24 mouse cellular contexts compared by ENCODE assay signal in the genomic region with DNA sequence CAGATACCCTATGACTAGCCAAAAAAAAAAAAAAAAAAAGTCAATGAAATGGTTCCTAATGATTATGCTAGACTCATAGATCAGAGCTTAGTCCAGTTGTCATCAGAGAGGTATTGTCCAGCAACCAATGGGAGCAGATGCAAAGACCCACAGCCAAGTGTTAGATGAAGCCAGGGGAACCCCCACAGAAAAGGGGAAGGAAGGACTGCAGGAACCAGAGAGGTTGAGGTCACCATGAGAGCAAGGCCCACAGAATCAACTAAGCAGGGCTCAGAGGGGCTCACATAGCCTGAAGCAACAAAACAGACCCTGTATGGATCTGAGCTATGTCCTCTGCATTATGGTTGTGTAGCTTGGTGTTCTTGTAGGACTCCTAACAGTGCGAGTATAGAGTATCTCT. TPM values are rescaled to one million over a fixed set of nuclear protein-coding genes. Genes with fewer than 3 reads are reported as not detected.
DNase-seq lines count a peak whose midpoint lies in the region; ATAC-seq lines count a peak whose summit lies in the region.
"Had no signal": no experiment of that assay in that cellular context is flagged by ENCODE, and none has a peak within 500 bp of the region (broad histone marks: within the 10 kb centered on the region; RNA-seq: fewer than 3 reads in every experiment).

No protein-coding gene starts in this region.

- no peaks in the 10 kb centered on the region for H3K27me3 ChIP-seq in heart, embryonic 10.5 days (ENCODE audit: insufficient read depth, poor library complexity, severe bottlenecking)
- H3K27me3 ChIP-seq in hindbrain, embryonic 10.5 days (ENCODE audit: insufficient read depth, poor library complexity, severe bottlenecking) = peaks cover 3% of the 10 kb centered on the region; the same call in 1 of the 2 replicates
- no peaks in the 10 kb centered on the region for H3K27me3 ChIP-seq in forebrain, embryonic 10.5 days (ENCODE audit: poor library complexity, severe bottlenecking)
- H3K27me3 ChIP-seq: embryonic facial prominence, embryonic 12.5 days; heart, embryonic 13.5 days; intestine, embryonic 15.5 days had no signal

- no peaks in the 10 kb centered on the region for H3K36me3 ChIP-seq in heart, embryonic 10.5 days
- no peaks in the 10 kb centered on the region for H3K36me3 ChIP-seq in hindbrain, embryonic 10.5 days
- H3K36me3 ChIP-seq in forebrain, embryonic 10.5 days (replicated peaks) = no peaks in the 10 kb centered on the region
- H3K36me3 ChIP-seq: embryonic facial prominence, embryonic 12.5 days; forebrain, embryonic 12.5 days; heart, embryonic 13.5 days; hindbrain, embryonic 13.5 days; intestine, embryonic 15.5 days had no signal

- peak; percentile 99 for ATAC-seq in common myeloid progenitor, adult 5-6 weeks (replicated peaks; ENCODE audit: low read depth, poor library complexity, severe bottlenecking)
- ATAC-seq in megakaryocyte, adult 5-6 weeks (ENCODE audit: poor library complexity, severe bottlenecking) = peak; percentile 72
- ATAC-seq: forebrain, postnatal 0 days; hindbrain, postnatal 0 days; intestine, embryonic 15.5 days had no signal

- no peaks in the 10 kb centered on the region for H3K4me1 ChIP-seq in heart, embryonic 10.5 days
- no peaks in the 10 kb centered on the region for H3K4me1 ChIP-seq in hindbrain, embryonic 10.5 days (replicated peaks)
- H3K4me1 ChIP-seq in forebrain, embryonic 10.5 days = no peaks in the 10 kb centered on the region
- H3K4me1 ChIP-seq: embryonic facial prominence, embryonic 12.5 days; forebrain, embryonic 12.5 days; heart, embryonic 13.5 days; hindbrain, embryonic 13.5 days; intestine, embryonic 15.5 days had no signal

- no peak overlapping the region for H3K27ac ChIP-seq in heart, embryonic 10.5 days
- H3K27ac ChIP-seq in hindbrain, embryonic 10.5 days = no peak overlapping the region
- H3K27ac ChIP-seq in forebrain, embryonic 10.5 days = no peak overlapping the region
- H3K27ac ChIP-seq: embryonic facial prominence, embryonic 12.5 days; forebrain, embryonic 12.5 days; gastrocnemius, adult 2 months; heart, embryonic 13.5 days; hindbrain, embryonic 13.5 days; hindbrain, postnatal 0 days; intestine, embryonic 15.5 days had no signal

- 63% methylated on average over 1 of the region's 1 CpGs for WGBS in heart, embryonic 10.5 days
- 88% methylated on average over 1 of the region's 1 CpGs for WGBS in hindbrain, embryonic 10.5 days
- 89% methylated on average over 1 of the region's 1 CpGs for WGBS in forebrain, embryonic 10.5 days

- DNase-seq in heart, embryonic 10.5 days (ENCODE audit: low spot score) = peak; percentile 33
- DNase-seq in heart, adult 9 months (ENCODE audit: low spot score in 2 of 2) = no peak
- peak; percentile 11 for DNase-seq in 416B (ENCODE audit: low read depth)
- no peak for DNase-seq in hindbrain, embryonic 10.5 days (ENCODE audit: low spot score)
- no peak for DNase-seq in c-Kit-positive CD71-positive TER-119-positive erythroid progenitor cells, embryonic 14.5 days (ENCODE audit: low spot score)
- DNase-seq in forebrain, embryonic 10.5 days (ENCODE audit: extremely low spot score, low spot score) = no peak
- DNase-seq: adrenal gland, adult 2 months; adrenal gland, postnatal 25 days; cerebellum, adult 11 months; cerebellum, adult 8-10 months; cerebellum, postnatal 14 days; forebrain, postnatal 0 days; gastrocnemius, adult 2 months; gastrocnemius, postnatal 25 days; heart, adult 18-20 months; heart, postnatal 36 days had no signal

- H3K9me3 ChIP-seq in heart, embryonic 10.5 days = no peaks in the 10 kb centered on the region
- H3K9me3 ChIP-seq in hindbrain, embryonic 10.5 days = no peaks in the 10 kb centered on the region
- H3K9me3 ChIP-seq in forebrain, embryonic 10.5 days = no peaks in the 10 kb centered on the region
- H3K9me3 ChIP-seq: embryonic facial prominence, embryonic 12.5 days; forebrain, embryonic 12.5 days; hindbrain, embryonic 13.5 days; intestine, embryonic 15.5 days had no signal

- H3K4me3 ChIP-seq in heart, embryonic 10.5 days = no peak overlapping the region
- H3K4me3 ChIP-seq in hindbrain, embryonic 10.5 days = no peak overlapping the region
- no peak overlapping the region for H3K4me3 ChIP-seq in forebrain, embryonic 10.5 days
- H3K4me3 ChIP-seq: embryonic facial prominence, embryonic 12.5 days; forebrain, embryonic 12.5 days; gastrocnemius, adult 2 months; heart, embryonic 13.5 days; hindbrain, embryonic 13.5 days; intestine, embryonic 15.5 days had no signal

RNA-seq across cellular contexts. Expression of gene Cds1, which starts 11.2 kb away (rescaled TPM):
- 0.42 and 0.64 TPM in 2 replicates for polyA plus RNA-seq in heart, embryonic 10.5 days (2016; fragmentation: Nextera tagmentation; extraction: Ambion mirVana)
- total RNA-seq in common myeloid progenitor, adult 5-6 weeks (2017) = 3.6 and 5.3 TPM in 2 replicates
- total RNA-seq in megakaryocyte, adult 5-6 weeks (2015) = 8.3 and 10.2 TPM in 2 replicates
- total RNA-seq in megakaryocyte, adult 5-6 weeks (2017) = 6.8 TPM in 2 replicates
- 0.73 and 1.2 TPM in 2 replicates for polyA plus RNA-seq in hindbrain, embryonic 10.5 days (2016; fragmentation: Nextera tagmentation; extraction: Ambion mirVana)
- polyA plus RNA-seq in forebrain, embryonic 10.5 days (2016; fragmentation: Nextera tagmentation; extraction: Ambion mirVana) = 0.36 and 0.63 TPM in 2 replicates

Comparison
In these comparisons a context has a peak if more than half of its experiments do, and no peak if none do; other contexts are left out.
1. DNase-seq: peak in heart, embryonic 10.5 days (single experiment) and 416B (single experiment); none in heart, adult 9 months (0 of 2), hindbrain, embryonic 10.5 days (single experiment), c-Kit-positive CD71-positive TER-119-positive erythroid progenitor cells, embryonic 14.5 days (single experiment) and forebrain, embryonic 10.5 days (single experiment).